Mouse (Mus musculus): ENCODE measurements around the gene Naa50. TPM values are rescaled to one million over a fixed set of nuclear protein-coding genes. Genes with fewer than 3 reads are reported as not detected.

Gene Naa50
- total RNA-seq (2023), result 10 to 100 TPM; 32.0 to 40.9 TPM

DNA sequence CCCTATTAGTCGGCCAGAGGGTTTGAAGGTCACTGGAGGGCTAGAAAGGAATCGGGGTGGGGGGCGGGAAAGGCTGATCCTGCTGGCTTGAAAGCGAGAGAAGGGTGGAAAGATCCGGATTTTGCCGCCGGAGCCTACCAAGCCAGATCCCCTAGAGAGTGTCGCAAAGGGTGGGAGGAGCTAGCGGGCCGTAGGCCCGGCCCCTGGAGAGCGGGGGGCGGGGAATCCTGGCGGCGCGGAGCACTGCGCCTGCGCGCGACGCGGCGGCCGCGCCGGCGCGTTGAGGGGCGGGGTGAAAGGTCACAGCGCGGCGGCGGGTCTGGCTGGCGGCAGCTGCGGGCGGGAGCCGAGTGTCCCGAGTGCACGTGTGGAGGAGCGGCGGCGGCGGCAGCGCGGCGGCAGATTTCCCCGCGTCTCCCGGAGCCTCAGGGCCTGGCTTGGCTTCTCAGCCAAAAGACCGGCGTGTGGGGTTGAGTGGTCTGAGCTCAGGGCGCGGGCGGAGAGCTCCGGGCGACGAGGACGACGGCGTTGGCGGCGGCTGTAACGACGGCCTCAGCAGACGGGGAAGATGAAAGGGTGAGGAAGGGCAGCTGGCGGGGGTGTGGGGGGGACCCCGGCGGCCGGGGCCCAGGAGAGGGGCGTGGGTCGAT is at the start of gene Naa50, which contains the start of gene Atp6v1a:
TSS of gene Naa50 (plus strand) at position 295 of the 650 bp plus-strand sequence.
TSS of gene Atp6v1a (minus strand) at position 170 of the 650 bp plus-strand sequence.

DNA sequence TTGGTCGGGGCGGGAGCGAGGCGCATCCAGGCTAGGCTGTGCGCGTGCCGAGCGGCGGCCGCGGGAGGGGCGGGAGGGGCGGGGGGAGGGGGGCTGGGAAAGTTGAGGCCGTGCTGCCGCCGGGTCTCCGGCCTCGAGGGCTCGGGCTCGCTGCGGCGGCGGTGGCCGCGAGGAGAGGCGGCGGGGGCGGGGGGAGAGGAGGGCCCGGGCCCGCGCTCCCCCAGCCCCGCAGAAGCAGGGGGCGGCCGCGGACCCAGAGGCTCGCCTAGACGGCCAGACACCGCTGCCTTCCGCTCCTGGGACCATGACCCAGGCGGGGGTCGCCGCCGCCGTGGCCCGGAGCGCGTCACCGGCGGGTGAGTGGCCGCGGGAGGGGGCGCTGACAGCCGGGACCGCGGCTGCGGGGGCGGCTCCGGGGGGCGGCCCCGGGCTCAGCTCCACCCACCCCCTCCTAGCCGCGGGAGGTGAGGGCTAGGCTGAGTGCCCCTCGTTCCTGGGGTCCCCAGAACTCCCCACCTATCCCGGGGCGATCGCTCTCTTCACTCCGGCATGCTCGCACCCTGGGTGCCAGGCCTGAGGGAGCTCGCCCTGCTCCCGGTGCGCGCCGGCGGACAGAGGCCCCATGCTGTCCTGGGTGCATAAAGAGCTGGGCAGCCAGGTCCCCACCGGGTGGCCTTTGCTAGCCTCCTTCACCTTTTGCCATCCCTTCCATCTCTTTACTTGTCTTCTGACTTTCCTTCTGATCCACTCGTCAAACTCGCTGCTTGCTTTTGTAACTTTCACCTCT is 33.7 kb downstream of the Naa50 start, which contains the start of gene Usf3:
TSS of gene Usf3 (plus strand) at position 92 of the 787 bp plus-strand sequence.

Other genes with a start within 250 kb of the Naa50 start
- 10 to 100 TPM; 60.0 to 70.5 TPM for gene Qtrt2, start 213.0 kb upstream of the Naa50 start, total RNA-seq (2023)
- gene Zdhhc23, start 160.0 kb upstream of the Naa50 start, total RNA-seq (2023), result 1 to 10 TPM; 4.6 TPM
- 1 to 10 TPM; 2.1 to 2.3 TPM for gene Gramd1c, start 76.5 kb upstream of the Naa50 start, total RNA-seq (2023)
- 10 to 100 TPM; 23.4 to 29.9 TPM for gene Atp6v1a, start 125 bp upstream of the Naa50 start, total RNA-seq (2023)
- gene Usf3, start 33.4 kb downstream of the Naa50 start, total RNA-seq (2023), result 10 to 100 TPM; 24.6 to 26.8 TPM
- 100 to 1,000 TPM; 244 to 274 TPM for gene Sidt1, start 193.4 kb downstream of the Naa50 start, total RNA-seq (2023)
- gene Spice1, start 207.3 kb downstream of the Naa50 start, total RNA-seq (2023), result 10 to 100 TPM; 86.6 to 88.6 TPM